Mouse (Mus musculus): ENCODE data around the gene Dnajb4.
"Not testable (repeated sequence)": the region's sequence is repeated elsewhere in the genome, so short reads cannot be mapped to it uniquely, and the experiment has no call there.

The Dnajb4 gene

DNA sequence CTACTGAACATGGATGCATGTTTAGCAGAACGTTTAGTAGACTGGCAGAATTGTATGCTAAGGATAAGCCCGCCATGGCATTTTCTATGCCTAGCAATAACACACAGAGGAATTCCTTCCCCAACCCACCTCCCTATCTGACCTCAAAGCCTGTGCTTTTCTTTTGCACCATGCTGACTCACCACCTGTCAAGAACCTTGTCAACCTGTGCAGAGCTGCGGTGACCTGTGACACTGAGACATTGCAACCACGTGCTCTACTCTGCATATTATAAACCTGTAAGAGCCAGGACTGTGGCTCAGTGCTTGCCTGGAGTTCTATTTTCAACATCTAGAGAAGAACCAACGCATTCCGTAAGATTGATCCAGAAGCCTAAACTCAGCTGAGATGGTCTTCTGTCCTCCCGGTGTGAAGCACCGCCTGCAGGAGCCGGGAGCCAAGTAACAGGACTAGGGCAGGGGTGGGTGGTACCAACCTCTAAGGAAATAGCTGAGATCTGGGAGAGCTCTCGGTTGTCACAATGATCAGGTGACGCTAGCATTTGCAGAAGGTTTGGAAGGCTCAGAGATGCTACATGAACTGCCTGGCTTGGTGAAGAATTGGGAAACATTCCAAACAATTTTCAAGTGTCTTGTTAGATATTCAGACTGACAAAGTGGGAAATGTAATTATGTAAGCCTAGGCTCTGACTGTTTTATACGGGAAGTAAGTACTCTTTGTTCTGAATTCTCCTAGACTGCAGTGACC, 62.8 kb downstream of the Dnajb4 start:
- no peak for DNase-seq (ENCODE audit: low spot score)

DNA sequence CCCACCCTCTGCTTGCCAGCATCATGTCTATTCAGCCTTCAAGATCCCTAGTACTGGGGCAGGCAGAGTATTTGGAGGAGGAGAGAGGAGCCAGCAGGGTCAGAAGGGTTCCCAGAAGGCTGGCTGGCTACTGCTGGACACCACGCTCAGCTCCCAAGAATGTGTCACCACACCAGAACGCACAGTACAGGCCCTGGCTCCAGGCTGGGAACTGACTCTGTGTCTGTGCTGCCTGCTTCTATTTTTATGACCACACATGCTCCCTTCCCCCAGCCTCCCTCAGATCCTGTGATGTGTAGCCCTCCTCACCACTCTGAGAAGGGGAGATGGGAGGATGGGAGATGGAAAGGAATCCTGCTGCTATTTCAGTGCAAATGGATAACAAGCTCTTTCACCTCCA, 64.9 kb downstream of the Dnajb4 start:
- DNase-seq (ENCODE audit: low spot score) = no peak

DNA sequence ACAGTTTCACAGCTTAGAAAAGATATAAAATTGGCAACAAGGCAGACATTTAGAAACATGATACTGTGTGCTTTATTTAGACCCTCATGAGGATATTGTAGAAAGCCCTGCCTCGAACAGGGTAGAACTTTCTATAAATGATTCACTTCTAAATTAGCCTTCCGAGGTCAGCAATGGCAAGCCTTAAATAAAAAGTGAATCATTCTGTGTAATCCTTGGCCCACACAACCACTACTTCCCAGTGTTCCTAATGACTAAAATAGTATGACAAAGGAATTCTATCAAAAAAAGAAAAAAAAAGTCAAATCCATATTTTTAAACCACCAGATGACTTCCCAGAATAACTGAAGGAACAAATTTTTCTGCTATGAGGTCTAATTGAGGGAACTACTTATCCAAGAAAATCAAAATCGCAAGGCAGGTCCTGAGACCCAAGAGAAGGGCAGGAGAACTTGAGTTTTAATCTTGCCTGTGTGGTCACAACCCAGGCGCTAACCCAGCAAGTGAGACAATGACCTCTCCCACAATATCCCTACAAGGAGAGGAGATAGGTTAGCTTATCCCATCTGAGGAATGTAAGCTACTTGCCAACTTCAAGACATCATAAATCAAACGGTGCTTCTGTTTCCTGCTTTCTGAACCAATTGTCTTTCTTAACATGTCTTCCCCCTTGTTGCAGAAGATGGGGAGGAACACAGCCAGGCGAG, 67.0 kb downstream of the Dnajb4 start:
- no peak for DNase-seq (ENCODE audit: low spot score)

DNA sequence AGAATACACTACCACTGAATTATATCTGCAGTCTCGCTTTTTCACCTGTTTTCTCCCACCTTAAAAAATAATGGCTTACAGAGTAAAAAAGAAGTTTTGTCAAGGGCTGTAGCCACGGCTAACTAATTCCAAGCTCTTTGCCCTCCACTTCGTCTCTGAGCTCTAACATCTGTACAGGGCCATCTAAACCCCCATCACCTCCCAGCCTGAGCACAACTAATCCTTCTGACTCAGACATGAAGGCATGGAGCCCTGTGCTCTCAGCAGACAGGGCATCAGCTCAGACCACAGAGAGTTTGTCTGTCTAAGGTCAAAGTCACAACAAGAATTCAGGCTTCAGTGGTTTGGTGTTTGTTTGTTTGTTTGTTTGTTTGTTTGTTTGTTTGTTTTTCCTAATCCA, 68.0 kb downstream of the Dnajb4 start:
- DNase-seq (ENCODE audit: low spot score) = no peak

DNA sequence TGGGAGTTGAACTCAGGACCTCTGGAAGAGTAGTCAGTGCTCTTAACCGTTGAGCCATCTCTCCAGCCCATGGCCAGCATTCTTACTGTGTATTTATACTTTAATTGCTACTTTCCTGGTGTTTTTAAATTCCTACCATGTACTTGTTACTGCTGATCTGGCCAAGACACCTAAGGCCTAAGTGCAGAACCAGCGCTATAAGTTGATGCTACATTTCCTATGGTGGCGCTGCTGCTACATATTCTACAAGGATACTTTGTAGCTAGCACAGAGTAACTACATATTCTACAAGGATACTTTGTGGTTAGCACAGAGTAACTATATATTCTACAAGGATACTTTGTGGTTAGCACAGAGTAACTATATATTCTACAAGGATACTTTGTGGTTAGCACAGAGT, 70.8 kb downstream of the Dnajb4 start:
- not testable (repeated sequence) for DNase-seq (ENCODE audit: low spot score)

DNA sequence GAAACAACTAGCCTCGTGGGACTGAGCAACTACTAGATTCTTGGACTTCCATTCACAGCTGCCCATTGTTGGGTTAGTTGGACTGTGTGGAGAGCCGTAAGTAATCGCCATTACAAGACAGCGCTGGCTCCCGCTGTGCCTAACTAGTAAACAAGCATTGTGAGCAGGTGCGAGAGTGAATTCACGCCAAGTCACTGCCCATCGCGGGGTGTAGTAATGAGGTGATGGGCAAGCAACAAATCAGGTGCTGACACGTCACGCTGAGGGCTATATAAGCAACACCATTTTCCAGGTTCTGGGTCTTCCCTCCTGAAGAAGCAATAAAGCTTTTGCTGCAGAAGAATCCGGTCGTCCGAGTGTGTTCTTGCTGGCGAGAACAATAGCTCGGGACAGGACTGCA, 74.0 kb downstream of the Dnajb4 start:
- not testable (repeated sequence) for DNase-seq (ENCODE audit: low spot score)

DNA sequence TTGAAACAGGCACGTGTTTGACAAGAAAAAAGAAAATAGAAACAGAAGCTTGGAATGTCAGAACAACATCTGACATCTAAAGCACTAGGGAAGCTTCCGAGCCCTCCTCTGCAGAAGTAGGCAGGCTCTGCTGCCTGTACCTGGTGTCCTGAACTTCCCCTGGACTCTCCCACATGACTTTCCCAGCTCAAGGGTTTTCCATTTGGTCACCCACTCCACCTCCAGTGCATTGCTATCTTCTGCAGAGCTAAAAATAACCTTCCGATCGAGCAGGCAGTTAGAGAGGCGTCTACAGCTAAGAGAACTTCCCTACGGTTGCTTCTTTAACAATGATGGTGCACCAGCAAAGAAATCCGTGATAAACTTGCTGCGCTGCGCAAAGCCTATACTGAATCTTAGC, 76.5 kb downstream of the Dnajb4 start:
- DNase-seq (ENCODE audit: low spot score) = no peak

DNA sequence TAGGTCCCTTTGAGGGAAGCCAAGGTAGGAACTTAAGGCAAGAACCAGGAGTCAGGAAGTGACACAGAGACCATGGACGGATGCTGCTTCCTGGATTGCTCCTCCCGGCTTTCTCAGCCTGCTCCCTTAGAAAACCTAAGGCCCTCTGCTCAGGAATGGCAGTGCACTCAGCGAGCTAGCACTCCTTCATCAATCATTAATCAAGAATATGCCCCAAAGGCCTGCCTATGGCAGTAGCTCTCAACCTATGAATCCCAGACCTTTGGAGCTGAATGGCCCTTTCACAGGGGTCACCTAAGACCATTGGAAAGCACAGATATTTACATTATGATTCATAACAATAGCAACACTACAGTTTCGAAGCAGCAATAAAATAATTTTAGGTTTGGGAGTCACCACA, 79.1 kb downstream of the Dnajb4 start:
- DNase-seq (ENCODE audit: low spot score) = no peak

DNA sequence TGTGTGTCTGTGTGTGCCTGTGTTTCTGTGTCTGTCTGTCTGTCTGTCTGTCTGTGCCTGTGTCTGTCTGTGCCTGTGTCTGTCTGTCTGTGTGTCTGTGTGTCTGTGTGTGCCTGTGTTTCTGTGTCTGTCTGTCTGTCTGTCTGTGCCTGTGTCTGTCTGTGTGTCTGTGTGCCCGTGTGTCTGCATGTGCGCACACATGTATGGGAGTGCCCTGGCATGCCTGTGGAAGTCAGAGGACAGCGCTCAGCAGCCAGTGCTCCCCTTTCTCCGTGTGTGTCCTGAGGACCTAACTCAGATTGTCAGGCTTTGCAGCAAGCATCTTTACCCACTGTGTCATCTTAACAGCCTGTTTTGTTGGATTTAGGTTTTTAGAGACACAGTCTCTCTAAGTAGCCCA, 80.7 kb downstream of the Dnajb4 start:
- DNase-seq (ENCODE audit: low spot score) = not testable (repeated sequence)

DNA sequence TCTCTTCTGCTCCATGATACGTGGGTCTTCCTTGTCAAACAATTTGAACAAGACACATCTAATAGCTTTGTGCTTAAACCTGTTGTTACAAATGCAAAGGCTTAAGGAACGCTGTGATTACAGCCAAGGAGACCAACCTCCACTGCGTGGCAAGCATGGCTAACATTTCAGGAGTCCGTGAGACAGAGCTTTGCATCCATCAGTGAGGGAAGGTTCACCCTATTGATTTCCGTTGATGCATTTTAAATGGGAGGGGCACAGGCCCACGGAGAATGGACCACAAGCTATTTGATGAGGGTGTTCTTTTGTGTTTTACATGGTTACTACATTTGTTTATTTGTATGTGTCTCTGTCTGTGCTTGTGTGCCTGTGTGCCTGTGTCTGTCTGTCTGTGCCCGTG, 81.5 kb downstream of the Dnajb4 start:
- no peak for DNase-seq (ENCODE audit: low spot score)
